Mouse (Mus musculus) erythroblast, embryonic 14.5 days (primary cell): ENCODE data around the gene Stard7. TPM values are rescaled to one million over a fixed set of nuclear protein-coding genes. Genes with fewer than 3 reads are reported as not detected.

Experiments
- H3K27me3 ChIP-seq: 2 replicates; pipeline ENCODE4 v1.6.1; 2012; ENCODE audit warnings: inconsistent platforms; ENCODE audit not compliant: control insufficient read depth
- H3K36me3 ChIP-seq: 2 replicates; pipeline ENCODE4 v1.6.1; 2012; ENCODE audit warnings: mild to moderate bottlenecking, inconsistent platforms; ENCODE audit not compliant: control insufficient read depth
- H3K4me1 ChIP-seq: 2 replicates; pipeline ENCODE4 v1.6.1; 2012; ENCODE audit warnings: inconsistent platforms; ENCODE audit not compliant: control insufficient read depth
- H3K4me3 ChIP-seq: replicated peaks from 2 replicates; pipeline ENCODE3; 2012; ENCODE audit warnings: moderate library complexity, mild to moderate bottlenecking, inconsistent platforms
- H3K9me3 ChIP-seq: 2 replicates; pipeline ENCODE4 v1.6.1; 2012; ENCODE audit warnings: low read length, inconsistent platforms, mixed read lengths; ENCODE audit not compliant: control insufficient read depth
- GATA1 ChIP-seq: IDR thresholded peaks from 2 replicates; pipeline ENCODE4 v1.6.1; 2012; ENCODE audit warnings: low read length, inconsistent platforms, mixed read lengths
- TAL1 ChIP-seq: IDR thresholded peaks from 3 replicates; pipeline ENCODE4 v1.6.1; 2012; ENCODE audit warnings: low read length, inconsistent platforms, mixed read lengths
- polyA plus RNA-seq: library from polyadenylated mRNA; stranded (reverse); fragments of >175 nt; gene quantifications from 2 replicates; pipeline ENCODE4 v1.2.3, GENCODE M21; 2012

Stard7 gene
- polyA plus RNA-seq, 1 experiment: 1.5 TPM

DNA sequence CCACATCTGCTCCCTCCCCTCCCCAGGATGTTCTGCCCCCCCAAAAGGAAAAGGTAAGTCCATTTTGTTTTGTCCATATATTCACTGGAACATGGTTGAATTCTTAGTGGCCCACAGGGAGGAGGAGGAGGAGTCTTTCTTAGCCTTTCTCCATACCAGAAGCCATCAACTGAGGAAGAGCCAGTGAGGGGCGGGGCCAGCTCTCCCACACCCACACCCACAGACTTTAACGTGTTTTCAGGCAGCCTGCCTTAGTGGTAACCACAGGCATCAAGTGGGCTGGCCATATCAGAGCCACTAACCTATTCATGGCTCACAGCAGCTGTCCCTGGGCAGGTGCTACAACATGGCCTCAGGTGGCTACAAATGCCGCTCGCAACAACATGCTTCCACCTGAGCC is 68.8 kb downstream of the Stard7 start:
- Histone ChIP-seq H3K36me3 (no peaks in the 10 kb centered on the region), H3K27me3 (peaks cover 38% of the 10 kb centered on the region), H3K4me3 (no peak overlapping the region), H3K4me1 (peaks cover 18% of the 10 kb centered on the region), H3K9me3 (no peaks in the 10 kb centered on the region)
- TF ChIP-seq GATA1 (no peak), TAL1 (no peak)

- no peaks in the 10 kb centered on the region for H3K9me3 ChIP-seq
- TF ChIP-seq TAL1 (no peak), GATA1 (no peak)
- H3K4me3 ChIP-seq: no peak overlapping the region
- H3K36me3 ChIP-seq: no peaks in the 10 kb centered on the region
- peaks cover 18% of the 10 kb centered on the region for H3K4me1 ChIP-seq
- peaks cover 36% of the 10 kb centered on the region for H3K27me3 ChIP-seq
Observed at GRCm38 (mm10) chr2:127339262-127339661, 69.2 kb downstream of the Stard7 start.

GRCm38 (mm10) chr2:127341159-127341558 is 71.1 kb downstream of the Stard7 start:
- Histone ChIP-seq H3K9me3 (no peaks in the 10 kb centered on the region), H3K36me3 (no peaks in the 10 kb centered on the region), H3K4me1 (peaks cover 14% of the 10 kb centered on the region), H3K27me3 (peaks cover 21% of the 10 kb centered on the region), H3K4me3 (no peak overlapping the region)
- TF ChIP-seq GATA1 (no peak), TAL1 (no peak)

DNA sequence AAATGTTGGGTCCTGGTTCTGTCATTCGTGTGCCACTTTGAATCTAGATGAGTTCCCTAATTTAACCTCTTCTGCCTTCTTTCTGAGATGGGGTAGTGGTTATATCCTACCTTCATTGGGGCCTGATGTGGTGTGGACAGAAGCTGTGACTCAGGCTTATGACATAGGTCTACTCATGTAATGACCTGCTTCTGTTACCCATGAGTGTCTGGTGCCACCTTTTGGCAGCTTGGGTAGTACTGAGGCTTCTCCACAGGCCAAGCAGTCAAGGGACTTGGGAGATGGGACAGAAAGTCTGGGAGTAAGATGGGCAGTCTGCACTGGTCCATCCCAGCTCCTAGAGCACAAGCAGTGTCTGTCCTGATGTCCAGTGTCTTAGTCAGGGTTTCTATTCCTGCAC is 76.3 kb downstream of the Stard7 start:
- H3K27me3 ChIP-seq: peaks cover 8% of the 10 kb centered on the region

DNA sequence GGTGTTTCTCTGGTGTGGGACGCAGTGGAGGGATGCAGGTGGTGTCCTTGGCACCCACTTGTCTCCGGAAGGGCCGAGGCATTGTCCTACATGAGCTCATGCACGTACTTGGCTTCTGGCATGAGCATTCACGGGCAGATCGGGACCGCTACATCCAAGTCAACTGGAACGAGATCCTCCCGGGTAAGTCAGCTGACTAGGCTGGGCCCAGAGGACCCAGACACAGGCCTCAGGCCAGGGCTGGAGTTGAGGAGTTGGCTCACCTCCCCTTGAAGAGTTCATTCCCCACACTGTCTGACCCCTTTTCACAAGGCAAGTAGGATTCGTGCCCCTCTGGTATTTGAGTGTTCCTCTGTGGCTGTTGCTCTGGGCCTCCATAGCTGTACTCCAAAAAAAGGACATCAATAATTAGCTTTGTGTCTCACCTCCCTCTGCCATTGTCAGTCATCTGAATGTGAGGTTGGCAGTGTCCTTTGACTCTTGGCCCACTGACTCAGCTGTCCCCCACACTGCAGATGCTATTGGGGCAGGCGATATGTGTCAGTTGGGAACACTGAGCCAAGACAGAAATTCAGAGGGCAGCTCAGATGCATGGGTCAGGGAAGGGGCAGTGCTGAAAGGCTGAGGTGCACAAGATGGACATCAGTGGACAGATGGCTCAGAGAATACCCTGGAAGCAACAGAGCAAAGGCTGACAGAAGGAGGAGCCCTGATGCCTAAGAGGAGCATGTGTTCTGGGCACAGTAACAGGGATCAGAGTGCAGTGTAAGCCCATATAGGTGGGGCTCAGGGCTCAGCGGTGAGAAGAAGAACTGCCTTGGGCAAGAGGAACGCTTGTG is 77.3 kb downstream of the Stard7 start:
- no peaks in the 10 kb centered on the region for H3K9me3 ChIP-seq
- peaks cover 8% of the 10 kb centered on the region for H3K27me3 ChIP-seq
- no peaks in the 10 kb centered on the region for H3K4me1 ChIP-seq
- H3K4me3 ChIP-seq: no peak overlapping the region
- no peaks in the 10 kb centered on the region for H3K36me3 ChIP-seq
- no peak for TF ChIP-seq GATA1
- no peak for TF ChIP-seq TAL1

More for the DNA sequence above, 76.3 kb downstream of the Stard7 start:
- Histone ChIP-seq H3K9me3 (no peaks in the 10 kb centered on the region), H3K36me3 (no peaks in the 10 kb centered on the region), H3K4me3 (no peak overlapping the region), H3K4me1 (no peaks in the 10 kb centered on the region)
- TF ChIP-seq TAL1 (no peak), GATA1 (no peak)

Other genes starting within 250 kb of the Stard7 start
- 1.3 and 1.7 TPM in 2 replicates for gene Blvra, start 199.6 kb upstream of the Stard7 start, polyA plus RNA-seq
- gene Ncaph, start 136.3 kb upstream of the Stard7 start, polyA plus RNA-seq: 3.9 and 6.2 TPM in 2 replicates
- 0.47 and 0.61 TPM in 2 replicates for gene Itpripl1, start 126.8 kb upstream of the Stard7 start, polyA plus RNA-seq
- not detected in 2 replicates for gene 1810024B03Rik, start 61.9 kb upstream of the Stard7 start, polyA plus RNA-seq
- gene Snrnp200, start 61.8 kb upstream of the Stard7 start, polyA plus RNA-seq: 0.90 and 0.97 TPM in 2 replicates
- 2.2 and 3.3 TPM in 2 replicates for gene Ciao1, start 22.4 kb upstream of the Stard7 start, polyA plus RNA-seq
- 1.6 and 1.9 TPM in 2 replicates for gene Tmem127, start 22.3 kb upstream of the Stard7 start, polyA plus RNA-seq
- gene Dusp2, start 65.9 kb downstream of the Stard7 start, polyA plus RNA-seq: 0.05 and 0.08 TPM in 2 replicates
- not detected in 2 replicates for gene Astl, start 68.4 kb downstream of the Stard7 start, polyA plus RNA-seq
- gene Adra2b, start 93.0 kb downstream of the Stard7 start, polyA plus RNA-seq: 1.9 and 2.4 TPM in 2 replicates
- 0.27 and 0.45 TPM in 2 replicates for gene Gpat2, start 155.0 kb downstream of the Stard7 start, polyA plus RNA-seq
- 3.5 and 4.5 TPM in 2 replicates for gene Fahd2a, start 174.3 kb downstream of the Stard7 start, polyA plus RNA-seq